Mouse (Mus musculus) left cerebral cortex, postnatal 36 days (tissue): ENCODE measurements around the gene Cntnap1. TPM values are rescaled to one million over a fixed set of nuclear protein-coding genes. Genes with fewer than 3 reads are reported as not detected.
A peak's percentile ranks its signal among the peaks of the same experiment; 100 is the strongest.

ENCODE experiments used
- DNase-seq, 2 experiments: peaks; one replicate each; pipeline ENCODE4 v3.0.0; 2021 to 2022; ENCODE audit warnings: low spot score in 2 of 2, mixed read lengths in 1 of 2
- intact Hi-C: fragments of 180-260 bp; cut with DNase I; formaldehyde crosslinking; loops from one replicate; pipeline ENCODE4 v1.15.1; 2025
- total RNA-seq, 2 experiments: library from RNA; stranded (reverse); gene quantifications; 2 replicates each; pipeline ENCODE4 v1.2.3; 2021

Gene Cntnap1
- total RNA-seq, 2 experiments from 2014 or later = 167 to 172 TPM

DNA sequence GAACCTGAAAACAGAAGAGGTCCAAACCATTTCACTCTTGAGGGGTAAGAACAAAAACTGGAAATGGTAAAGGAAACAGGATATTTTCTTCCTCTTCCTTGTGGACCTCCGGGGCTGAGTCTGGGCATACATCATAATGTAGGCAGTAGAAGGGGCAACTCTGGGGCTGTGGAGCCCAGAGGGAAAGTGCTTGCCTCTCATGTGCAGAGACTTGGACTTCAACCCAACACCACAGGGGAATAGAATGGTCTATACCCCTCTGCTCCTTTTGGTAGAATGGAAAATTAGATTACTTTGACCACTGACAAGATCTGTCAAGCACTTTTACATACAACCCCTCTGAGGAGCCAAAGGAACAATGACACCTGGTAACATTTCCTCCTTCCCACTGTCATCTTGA lies 24.8 kb downstream of the Cntnap1 start:
- intact Hi-C loops = no loop called here
- DNase-seq = no peak

GRCm38 (mm10) chr11:101195571-101195970 lies 25.2 kb downstream of the Cntnap1 start:
- no peak for DNase-seq
- intact Hi-C loops = no loop called here

- intact Hi-C loops = no loop called here
- no peak for DNase-seq
Observed at GRCm38 (mm10) chr11:101196175-101196574, 25.9 kb downstream of the Cntnap1 start.

- no peak for DNase-seq
- intact Hi-C loops = no loop called here
Observed at GRCm38 (mm10) chr11:101199555-101199954, 29.2 kb downstream of the Cntnap1 start.

DNA sequence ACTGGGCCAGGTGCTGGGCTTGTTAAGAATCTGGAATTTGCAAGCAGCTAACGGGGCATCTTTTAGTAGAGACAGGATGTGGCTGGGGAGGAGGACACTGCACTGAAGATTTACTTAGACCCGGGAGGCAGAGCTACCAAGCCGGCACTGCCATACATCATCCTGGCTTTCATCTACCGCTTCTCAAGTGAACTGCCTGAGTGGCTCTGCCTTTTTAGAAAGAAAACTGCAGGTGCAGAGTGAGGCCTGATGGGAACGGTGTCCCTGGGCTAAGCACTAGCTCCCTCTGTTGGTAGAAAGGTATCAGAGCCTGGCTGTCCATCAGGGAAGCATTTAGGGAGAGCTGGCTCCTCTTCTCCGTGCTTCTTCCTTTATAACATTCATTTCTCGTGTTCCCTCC lies 30.7 kb downstream of the Cntnap1 start:
- no peak for DNase-seq
- intact Hi-C loops = no loop called here

DNA sequence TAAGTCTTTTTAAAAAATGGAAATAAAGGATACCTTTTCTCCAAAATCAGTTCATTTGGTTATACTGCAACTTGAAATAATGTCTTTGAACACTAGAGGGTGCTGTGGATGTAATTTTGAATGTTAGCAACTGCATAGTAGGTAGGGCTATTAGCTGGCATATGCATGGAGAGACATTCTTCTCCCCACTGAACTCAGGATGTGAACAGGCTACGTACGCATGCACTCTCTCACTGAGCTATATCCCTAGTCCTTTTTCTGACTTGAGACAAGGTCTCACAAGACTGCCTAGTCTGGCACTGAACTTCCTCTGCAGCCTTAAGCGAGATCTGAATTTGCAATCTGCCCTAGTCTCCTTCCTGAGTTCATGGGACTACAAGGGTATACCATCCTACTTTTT lies 41.6 kb downstream of the Cntnap1 start:
- intact Hi-C loops = loop anchor here (2.0 to 5.0 kb wide), 3 partner anchors 37 to 185 kb away; partner anchors contain the start of gene Becn1
- no peak for DNase-seq

DNA sequence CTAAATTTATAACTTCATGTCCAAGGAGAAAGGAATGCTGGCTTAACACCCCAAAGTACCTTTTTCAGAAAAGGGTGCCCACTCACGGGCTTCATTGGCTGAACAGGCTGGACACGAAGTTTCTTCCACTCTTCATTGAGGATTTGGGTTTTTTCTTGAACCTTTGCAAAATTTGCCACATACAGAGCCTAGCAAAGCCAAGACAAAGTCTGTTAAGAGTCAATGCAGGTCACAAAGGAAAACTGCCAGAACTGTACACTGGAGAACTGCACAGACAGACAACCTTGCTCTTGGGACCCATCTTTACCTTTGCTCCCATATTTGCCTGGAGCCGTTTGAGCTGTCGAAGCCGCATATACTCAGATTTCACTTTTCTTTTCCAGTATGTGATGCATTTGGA lies 46.6 kb downstream of the Cntnap1 start:
- intact Hi-C loops = no loop called here
- no peak for DNase-seq

DNA sequence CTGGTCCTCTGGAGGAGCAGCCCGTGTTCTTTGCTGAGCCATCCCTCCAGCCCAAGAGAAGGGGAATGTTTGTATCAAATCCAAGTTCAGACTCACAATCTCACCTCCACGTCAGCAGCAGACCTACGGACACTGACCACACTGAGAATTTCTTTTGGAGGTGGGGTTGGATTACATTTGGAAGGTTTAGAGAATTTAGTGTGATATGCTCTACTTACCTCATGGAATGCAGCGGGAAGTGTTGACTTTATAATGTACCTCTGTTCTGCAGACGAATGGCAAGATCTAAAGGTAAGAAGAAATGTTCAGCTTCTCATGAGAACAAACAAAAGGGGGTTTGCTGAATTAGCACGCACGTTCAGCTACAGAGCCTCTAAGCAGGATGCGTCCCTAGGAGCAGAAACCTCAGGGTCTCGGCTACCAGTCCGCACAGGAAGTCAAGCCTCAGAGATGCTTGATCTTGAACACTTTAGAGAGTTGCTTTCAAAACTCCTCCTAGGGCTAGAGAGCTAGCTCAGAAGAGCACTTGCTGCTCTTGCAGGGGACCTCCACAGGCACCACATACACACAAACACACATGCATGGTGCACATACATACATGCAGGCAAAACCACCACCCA lies 48.2 kb downstream of the Cntnap1 start:
- DNase-seq = no peak
- intact Hi-C loops = no loop called here

GRCm38 (mm10) chr11:101220853-101221252 lies 50.5 kb downstream of the Cntnap1 start:
- intact Hi-C loops = no loop called here
- no peak for DNase-seq

DNA sequence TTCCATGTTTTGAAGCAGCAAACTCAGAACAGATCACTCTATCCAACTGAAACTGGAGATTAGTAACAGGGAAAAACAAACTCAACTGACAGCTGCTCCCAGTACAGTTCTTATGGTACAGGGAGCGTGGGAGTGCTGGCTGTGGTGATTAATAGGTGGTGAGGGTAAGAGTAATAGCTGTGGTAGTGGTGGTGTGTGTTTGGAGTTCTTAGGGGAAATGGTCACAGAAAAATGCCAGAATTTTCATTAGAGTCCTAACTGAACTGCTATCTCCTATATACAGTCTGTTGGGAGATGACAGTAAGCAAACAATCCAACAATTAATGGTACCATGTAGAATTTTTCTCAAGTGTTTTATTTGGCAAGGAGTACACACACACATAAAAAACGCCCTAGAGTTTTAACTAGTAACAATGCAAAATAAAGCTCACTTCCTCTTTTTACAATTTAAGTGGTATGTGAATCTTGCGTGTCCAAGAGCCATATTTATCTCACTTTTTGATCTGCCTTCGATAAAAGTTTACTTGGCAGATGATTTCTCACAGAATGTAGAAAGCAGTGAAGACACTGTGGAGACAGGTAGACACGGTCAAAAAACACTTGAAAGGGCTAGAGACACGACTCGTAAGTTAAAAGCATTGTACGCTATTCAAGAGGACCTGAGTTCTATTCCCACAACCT lies 51.1 kb downstream of the Cntnap1 start:
- no peak for DNase-seq

DNA sequence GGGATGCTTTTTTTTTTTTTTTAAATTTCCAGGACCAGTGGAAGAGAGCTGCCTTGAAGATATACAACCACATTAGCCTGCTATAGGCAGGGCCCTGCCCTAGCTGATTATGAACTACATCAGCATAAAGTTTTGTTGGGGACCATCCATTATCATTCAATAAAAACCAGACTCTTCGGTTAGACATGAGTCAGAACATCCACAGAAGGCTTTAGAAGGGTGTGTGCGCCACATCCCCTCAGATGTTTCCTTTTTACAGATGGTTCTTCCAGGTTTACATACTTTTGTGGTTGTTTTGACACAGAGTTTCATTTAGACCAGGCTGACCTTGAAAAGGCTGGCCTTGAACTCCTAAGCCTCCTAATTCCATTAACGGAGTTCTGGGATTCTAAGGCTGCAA lies 54.0 kb downstream of the Cntnap1 start:
- no peak for DNase-seq
- intact Hi-C loops = no loop called here

More for the DNA sequence above, 51.1 kb downstream of the Cntnap1 start:
- intact Hi-C loops = no loop called here

DNA sequence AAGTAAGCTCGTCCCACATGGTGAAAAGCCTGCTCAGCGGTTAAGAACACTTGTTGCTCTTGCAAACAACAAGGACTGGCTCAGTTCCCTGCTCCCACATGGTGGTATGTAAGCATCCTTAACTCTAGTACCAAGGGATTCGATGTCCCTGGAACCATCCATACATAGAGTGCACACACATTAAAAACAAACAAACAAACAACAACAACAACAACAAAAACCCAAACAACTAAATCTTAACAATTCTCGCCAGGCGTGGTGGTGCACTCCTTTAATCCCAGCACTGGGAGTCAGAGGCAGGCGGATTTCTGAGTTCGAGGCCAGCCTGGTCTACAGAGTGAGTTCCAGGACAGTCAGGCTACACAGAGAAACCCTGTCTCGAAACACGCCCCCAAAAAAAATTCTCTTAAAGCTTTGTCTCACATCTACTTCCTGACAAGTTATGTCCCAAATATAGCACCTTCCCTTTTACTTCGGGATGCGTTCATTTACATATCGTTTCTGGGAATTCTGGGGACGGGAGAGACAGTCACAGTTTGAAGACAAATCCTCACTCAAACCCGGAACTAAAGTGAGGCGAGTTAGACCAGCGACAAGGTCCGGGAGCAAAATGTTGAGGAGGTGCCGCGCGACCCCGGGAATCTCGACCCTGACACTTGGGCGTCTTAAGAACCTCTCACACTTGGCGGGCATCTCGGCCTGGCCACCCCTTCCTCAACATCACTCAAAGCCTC lies 55.2 kb downstream of the Cntnap1 start:
- intact Hi-C loops = no loop called here
- DNase-seq = no peak

GRCm38 (mm10) chr11:101226065-101226701 lies 55.9 kb downstream of the Cntnap1 start, which contains the start of gene Ezh1:
TSS of gene Ezh1 (minus strand) at chr11:101226463.
- peak; percentile 91 for DNase-seq
- intact Hi-C loops = no loop called here

- intact Hi-C loops = no loop called here
- DNase-seq = no peak
Observed at GRCm38 (mm10) chr11:101229361-101229900, 59.1 kb downstream of the Cntnap1 start.

DNA sequence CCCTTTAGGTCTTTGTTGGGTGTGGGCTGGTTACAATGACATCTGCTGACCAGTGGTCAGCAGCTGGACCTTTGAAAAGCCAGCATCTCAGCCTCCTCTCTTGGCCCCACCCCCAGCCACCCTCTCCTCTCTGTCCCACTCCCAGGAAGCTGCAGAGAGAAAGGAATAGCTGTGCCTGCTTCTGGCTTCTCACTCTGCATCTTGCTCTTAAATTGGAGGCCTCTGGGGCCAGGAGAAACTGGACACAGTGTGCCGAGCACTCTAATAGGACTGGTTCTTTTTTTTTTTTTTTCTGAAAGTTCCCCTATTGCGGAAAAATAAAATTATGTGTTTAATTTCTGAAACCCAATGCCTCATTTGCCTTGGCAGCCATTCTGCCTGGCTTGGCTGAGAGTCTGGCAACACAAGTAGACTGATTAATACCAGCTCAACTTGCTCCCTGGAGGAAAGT lies 59.8 kb downstream of the Cntnap1 start:
- DNase-seq = no peak
- intact Hi-C loops = no loop called here

DNA sequence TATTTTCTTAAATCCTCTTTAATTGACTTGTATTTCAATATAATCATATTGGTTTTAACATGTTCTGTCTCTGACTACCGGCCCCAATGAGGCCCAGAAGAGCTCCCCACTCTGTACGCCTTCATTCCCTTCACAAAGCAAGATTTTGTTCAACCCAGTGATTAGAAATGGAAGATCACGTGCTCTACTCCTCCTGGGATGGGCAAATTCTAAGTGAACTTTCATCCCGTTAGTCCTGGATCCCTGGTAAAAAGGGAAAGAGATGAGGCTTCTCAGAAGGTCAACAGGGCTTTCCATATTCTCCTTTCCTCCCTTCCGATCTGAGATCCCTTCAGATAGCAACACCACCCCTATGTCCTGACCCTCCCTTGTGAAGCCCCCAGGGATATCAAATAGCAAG lies 60.2 kb downstream of the Cntnap1 start:
- intact Hi-C loops = no loop called here
- no peak for DNase-seq

DNA sequence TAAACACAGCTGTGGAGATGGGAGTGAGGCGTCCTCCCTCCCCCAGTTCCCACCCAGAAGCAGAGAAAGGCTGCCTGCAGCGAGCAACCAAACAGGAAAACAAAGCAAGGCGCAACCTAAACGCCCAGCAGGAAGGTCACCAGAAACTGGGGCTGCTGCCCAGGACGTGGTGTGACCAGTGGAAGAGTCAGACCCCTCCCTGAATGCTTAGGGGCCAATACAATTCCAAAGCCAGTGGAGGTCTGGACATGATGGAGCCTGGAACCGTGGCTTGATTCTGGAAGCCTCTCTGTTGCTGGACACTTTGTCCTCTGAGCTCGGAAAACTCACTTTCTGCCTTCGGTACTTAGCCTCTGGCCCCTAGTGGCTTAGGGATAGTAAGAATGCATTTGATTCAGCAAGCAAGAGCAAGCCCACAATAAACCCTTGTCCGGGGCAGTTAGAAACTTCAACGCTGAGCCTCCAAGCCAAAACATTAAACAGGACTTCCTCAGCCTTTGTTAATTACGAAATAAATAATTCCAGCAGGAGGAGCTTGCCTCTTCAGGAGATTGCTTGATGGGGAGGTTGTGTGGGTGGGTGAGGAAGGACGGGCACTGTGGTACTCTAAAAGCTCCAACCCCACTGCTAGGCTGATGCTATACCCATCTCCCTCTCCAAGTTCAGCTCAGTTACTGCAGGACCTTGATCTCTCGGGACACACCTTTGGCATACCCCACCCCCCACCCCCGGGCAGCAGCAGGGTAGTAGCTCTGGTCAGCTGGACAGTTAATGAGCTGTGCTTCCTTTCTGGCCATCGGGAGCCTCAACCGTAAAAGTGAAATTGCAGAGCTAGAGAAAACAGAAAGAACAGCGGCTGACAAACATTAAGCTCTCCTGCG lies 60.9 kb downstream of the Cntnap1 start:
- intact Hi-C loops = no loop called here
- DNase-seq = peak; percentile 11 to 31

DNA sequence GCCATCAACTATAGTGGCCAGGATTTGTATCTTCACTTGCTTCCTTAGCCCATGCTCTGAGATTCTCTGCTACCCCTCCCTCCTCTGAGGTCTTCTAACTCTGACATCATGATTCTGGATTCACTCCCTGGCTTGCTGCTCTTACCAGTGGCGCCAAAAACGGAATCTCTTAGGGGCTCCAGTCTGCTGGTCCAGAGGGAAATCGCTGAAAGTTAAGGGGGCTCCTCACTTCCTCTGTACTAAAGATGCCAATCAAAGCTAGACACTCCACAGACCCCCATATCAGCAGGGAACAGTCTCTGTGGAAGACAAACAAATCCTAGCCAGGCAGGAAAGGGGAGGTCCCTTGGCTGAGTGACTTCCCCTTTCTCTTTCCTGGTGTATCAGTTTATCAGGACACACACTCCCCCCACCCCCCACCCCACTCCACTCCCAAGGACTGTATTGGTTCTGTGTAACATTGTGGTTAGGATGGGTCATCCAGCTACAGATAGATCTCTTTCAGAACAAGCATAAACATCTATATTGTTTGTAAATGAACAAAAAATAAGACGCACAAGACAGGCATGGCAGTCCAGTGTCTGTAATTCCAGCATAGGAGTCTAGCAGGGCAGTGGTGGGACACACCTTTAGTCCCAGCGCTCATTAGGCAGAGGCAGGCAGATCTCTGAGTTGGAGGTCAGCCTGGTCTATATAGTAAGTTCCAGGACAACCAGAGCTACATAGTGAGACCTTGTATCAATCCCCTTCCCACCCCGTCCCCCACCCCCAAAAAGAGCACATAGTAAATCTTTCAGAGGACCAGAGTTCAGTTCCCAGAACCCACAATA lies 61.9 kb downstream of the Cntnap1 start:
- intact Hi-C loops = no loop called here
- DNase-seq = no peak
